Mouse (Mus musculus): ENCODE data around the gene Hydin.

DNA sequence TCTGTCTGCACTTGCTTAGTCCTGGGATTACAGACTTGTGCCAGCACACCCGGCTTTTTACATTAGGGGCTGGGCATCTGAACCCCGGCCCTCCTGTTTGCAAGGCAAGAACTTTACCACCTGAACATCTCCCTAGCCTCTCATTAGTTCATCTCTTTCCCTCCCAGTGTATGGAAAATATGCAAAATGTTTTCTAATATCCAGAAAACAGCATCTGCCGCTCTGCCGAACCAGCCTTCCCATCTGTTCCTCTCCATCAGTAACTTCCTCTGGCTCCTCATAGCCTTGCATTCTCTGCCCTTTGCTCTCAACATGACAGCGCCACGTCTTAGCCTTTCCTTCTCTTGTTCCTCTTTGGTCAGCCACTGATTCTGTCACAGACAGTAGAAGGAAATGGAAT, 210.5 kb downstream of the Hydin start:
- TF ChIP-seq POLR2A (IDR thresholded peaks at IDR 0.05; ENCODE audit: borderline replicate concordance, extremely low read depth, low read depth, low read length): no peak
- no peak for TF ChIP-seq CTCF (IDR thresholded peaks at IDR 0.05; ENCODE audit: insufficient read depth, low read length)
